Mouse (Mus musculus) embryonic fibroblast, embryonic 13.5 days (primary cell): ENCODE measurements at regions not wholly inside any gene's neighbourhood (a gene's known extent, or its start where the extent isn't known, plus 50 kb on each side); places are given as distances from the start of the nearest gene placed in this dataset.

Source experiments
- CTCF ChIP-seq: IDR thresholded peaks from 2 replicates; pipeline ENCODE4 v1.5.1; 2011; ENCODE audit warnings: mild to moderate bottlenecking, control low read depth, low read length, moderate library complexity, borderline replicate concordance; ENCODE audit not compliant: insufficient read depth
- POLR2A ChIP-seq: IDR thresholded peaks from 2 replicates; pipeline ENCODE4 v1.6.1; 2011; ENCODE audit warnings: low read depth, mild to moderate bottlenecking, control low read depth, low read length, moderate library complexity

DNA sequence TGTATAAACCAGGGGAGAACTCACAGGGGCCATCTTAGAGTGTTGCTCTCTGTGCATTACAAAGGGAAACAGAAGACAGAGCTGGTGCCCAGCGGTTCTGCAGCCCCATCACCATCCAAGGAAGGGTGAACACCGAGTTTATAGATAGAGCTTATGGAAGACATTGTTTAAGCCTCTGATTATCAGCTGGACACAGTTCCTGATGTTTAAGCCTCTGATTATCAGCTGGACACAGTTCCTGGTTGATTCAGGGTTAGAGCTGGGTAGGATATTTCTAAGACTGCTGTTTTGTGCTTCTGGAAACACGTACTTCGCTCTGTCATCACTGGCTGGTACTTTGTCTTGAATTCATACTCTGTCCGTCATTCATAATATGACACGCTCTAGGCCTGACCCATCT, 79.9 kb upstream of the Prickle1 start:
- TF ChIP-seq POLR2A (no peak), CTCF (no peak)
